Mouse (Mus musculus): ENCODE data around the gene Tgfbr1. TPM values are rescaled to one million over a fixed set of nuclear protein-coding genes. Genes with fewer than 3 reads are reported as not detected.

The Tgfbr1 gene
- polyA plus RNA-seq, 1 experiment from 2014 or later = 27.9 TPM

GRCm38 (mm10) chr4:47400314-47400713 is 47.3 kb downstream of the Tgfbr1 start:
- H3K4me1 ChIP-seq = no peaks in the 10 kb centered on the region
- H3K27me3 ChIP-seq = no peaks in the 10 kb centered on the region
- H3K4me3 ChIP-seq = no peak overlapping the region
- H3K9ac ChIP-seq = no peak overlapping the region
- H3K36me3 ChIP-seq = peaks cover 35% of the 10 kb centered on the region
- no peak for ATAC-seq (ENCODE audit: borderline replicate concordance, extremely low read depth, low FRiP score, low TSS enrichment)
- no peak overlapping the region for H3K4me2 ChIP-seq
- H3K27ac ChIP-seq = no peak overlapping the region
- WGBS = 76% methylated on average over 4 of the region's 4 CpGs
- no peaks in the 10 kb centered on the region for H3K9me3 ChIP-seq

GRCm38 (mm10) chr4:47402200-47402599 is 49.2 kb downstream of the Tgfbr1 start:
- Histone ChIP-seq H3K9me3 (no peaks in the 10 kb centered on the region), H3K4me2 (no peak overlapping the region), H3K27me3 (no peaks in the 10 kb centered on the region), H3K9ac (no peak overlapping the region), H3K36me3 (peaks cover 36% of the 10 kb centered on the region), H3K4me3 (no peak overlapping the region), H3K4me1 (no peaks in the 10 kb centered on the region), H3K27ac (no peak overlapping the region)
- ATAC-seq (ENCODE audit: borderline replicate concordance, extremely low read depth, low FRiP score, low TSS enrichment) = no peak

GRCm38 (mm10) chr4:47404536-47404935 is 51.5 kb downstream of the Tgfbr1 start:
- ATAC-seq (ENCODE audit: borderline replicate concordance, extremely low read depth, low FRiP score, low TSS enrichment) = no peak
- no peaks in the 10 kb centered on the region for H3K4me1 ChIP-seq
- no peak overlapping the region for H3K9ac ChIP-seq
- no peaks in the 10 kb centered on the region for H3K27me3 ChIP-seq
- no peaks in the 10 kb centered on the region for H3K9me3 ChIP-seq
- 84% methylated on average over 2 of the region's 2 CpGs for whole genome bisulfite sequencing
- no peak overlapping the region for H3K27ac ChIP-seq
- no peak overlapping the region for H3K4me3 ChIP-seq
- no peak overlapping the region for H3K4me2 ChIP-seq
- H3K36me3 ChIP-seq = peaks cover 27% of the 10 kb centered on the region

GRCm38 (mm10) chr4:47407161-47407560 is 54.1 kb downstream of the Tgfbr1 start:
- Histone ChIP-seq H3K9me3 (no peaks in the 10 kb centered on the region), H3K27me3 (no peaks in the 10 kb centered on the region), H3K4me2 (no peak overlapping the region), H3K36me3 (peaks cover 20% of the 10 kb centered on the region), H3K9ac (no peak overlapping the region), H3K4me1 (no peaks in the 10 kb centered on the region), H3K4me3 (no peak overlapping the region), H3K27ac (no peak overlapping the region)
- WGBS = 91% methylated on average over 2 of the region's 2 CpGs
- ATAC-seq (ENCODE audit: borderline replicate concordance, extremely low read depth, low FRiP score, low TSS enrichment) = no peak

GRCm38 (mm10) chr4:47417871-47418270 is 64.8 kb downstream of the Tgfbr1 start:
- Histone ChIP-seq H3K36me3 (0 out of 2 replicates have a peak, but pooled peaks cover 3% of the 10 kb centered on the region), H3K27me3 (no peaks in the 10 kb centered on the region), H3K9me3 (no peaks in the 10 kb centered on the region), H3K4me1 (no peaks in the 10 kb centered on the region), H3K4me2 (no peak overlapping the region), H3K9ac (no peak overlapping the region), H3K4me3 (no peak overlapping the region), H3K27ac (no peak overlapping the region)
- no peak for ATAC-seq (ENCODE audit: borderline replicate concordance, extremely low read depth, low FRiP score, low TSS enrichment)
- WGBS = 65% methylated on average over 3 of the region's 3 CpGs

- no peaks in the 10 kb centered on the region for H3K27me3 ChIP-seq
- ATAC-seq (ENCODE audit: borderline replicate concordance, extremely low read depth, low FRiP score, low TSS enrichment) = 0 out of 2 replicates have a peak, but pooled peaks have one; percentile 27
- H3K9me3 ChIP-seq = no peaks in the 10 kb centered on the region
- WGBS = 23% methylated on average over 9 of the region's 9 CpGs
- no peak overlapping the region for H3K9ac ChIP-seq
- no peak overlapping the region for H3K4me2 ChIP-seq
- no peak overlapping the region for H3K27ac ChIP-seq
- no peaks in the 10 kb centered on the region for H3K36me3 ChIP-seq
- no peak overlapping the region for H3K4me3 ChIP-seq
- H3K4me1 ChIP-seq = no peaks in the 10 kb centered on the region
Measured at GRCm38 (mm10) chr4:47419268-47419973, 66.4 kb downstream of the Tgfbr1 start.

GRCm38 (mm10) chr4:47420191-47420590 is 67.2 kb downstream of the Tgfbr1 start:
- no peaks in the 10 kb centered on the region for H3K9me3 ChIP-seq
- H3K4me3 ChIP-seq = no peak overlapping the region
- H3K4me2 ChIP-seq = no peak overlapping the region
- H3K27ac ChIP-seq = no peak overlapping the region
- H3K27me3 ChIP-seq = no peaks in the 10 kb centered on the region
- H3K36me3 ChIP-seq = no peaks in the 10 kb centered on the region
- H3K4me1 ChIP-seq = no peaks in the 10 kb centered on the region
- 41% methylated on average over 7 of the region's 7 CpGs for WGBS
- no peak for ATAC-seq (ENCODE audit: borderline replicate concordance, extremely low read depth, low FRiP score, low TSS enrichment)
- no peak overlapping the region for H3K9ac ChIP-seq

- Histone ChIP-seq H3K9ac (no peak overlapping the region), H3K4me2 (no peak overlapping the region), H3K27ac (no peak overlapping the region), H3K36me3 (no peaks in the 10 kb centered on the region), H3K4me3 (no peak overlapping the region), H3K9me3 (no peaks in the 10 kb centered on the region), H3K4me1 (no peaks in the 10 kb centered on the region), H3K27me3 (no peaks in the 10 kb centered on the region; the same call in 1 of the 2 replicates)
- 24% methylated on average over 3 of the region's 3 CpGs for WGBS
- no peak for ATAC-seq (ENCODE audit: borderline replicate concordance, extremely low read depth, low FRiP score, low TSS enrichment)
Measured at GRCm38 (mm10) chr4:47422194-47422593, 69.2 kb downstream of the Tgfbr1 start.

- ATAC-seq (ENCODE audit: borderline replicate concordance, extremely low read depth, low FRiP score, low TSS enrichment) = no peak
- 66% methylated on average over 3 of the region's 3 CpGs for WGBS
- Histone ChIP-seq H3K9me3 (no peaks in the 10 kb centered on the region), H3K9ac (no peak overlapping the region), H3K4me1 (no peaks in the 10 kb centered on the region), H3K27ac (no peak overlapping the region), H3K36me3 (no peaks in the 10 kb centered on the region), H3K4me3 (no peak overlapping the region), H3K4me2 (no peak overlapping the region), H3K27me3 (no peaks in the 10 kb centered on the region; the same call in 1 of the 2 replicates)
Measured at GRCm38 (mm10) chr4:47422946-47423345, 69.9 kb downstream of the Tgfbr1 start.

- H3K4me1 ChIP-seq = no peaks in the 10 kb centered on the region
- H3K4me2 ChIP-seq = no peak overlapping the region
- no peaks in the 10 kb centered on the region for H3K36me3 ChIP-seq
- ATAC-seq (ENCODE audit: borderline replicate concordance, extremely low read depth, low FRiP score, low TSS enrichment) = no peak
- H3K9ac ChIP-seq = no peak overlapping the region
- no peaks in the 10 kb centered on the region; the same call in 1 of the 2 replicates for H3K27me3 ChIP-seq
- no peaks in the 10 kb centered on the region for H3K9me3 ChIP-seq
- no peak overlapping the region for H3K27ac ChIP-seq
- 21% methylated on average over 2 of the region's 2 CpGs for WGBS
- no peak overlapping the region for H3K4me3 ChIP-seq
Measured at GRCm38 (mm10) chr4:47424376-47424775, 71.4 kb downstream of the Tgfbr1 start.

- Histone ChIP-seq H3K27ac (no peak overlapping the region), H3K36me3 (no peaks in the 10 kb centered on the region), H3K9me3 (no peaks in the 10 kb centered on the region), H3K4me2 (no peak overlapping the region), H3K27me3 (no peaks in the 10 kb centered on the region; the same call in 1 of the 2 replicates), H3K4me3 (no peak overlapping the region), H3K9ac (no peak overlapping the region), H3K4me1 (no peaks in the 10 kb centered on the region)
- no peak for ATAC-seq (ENCODE audit: borderline replicate concordance, extremely low read depth, low FRiP score, low TSS enrichment)
- 83% methylated on average over 16 of the region's 16 CpGs for WGBS
Measured at GRCm38 (mm10) chr4:47425247-47425830, 72.3 kb downstream of the Tgfbr1 start.

GRCm38 (mm10) chr4:47427606-47428005 is 74.6 kb downstream of the Tgfbr1 start:
- no peak overlapping the region for H3K4me3 ChIP-seq
- no peak overlapping the region for H3K27ac ChIP-seq
- no peaks in the 10 kb centered on the region for H3K4me1 ChIP-seq
- no peaks in the 10 kb centered on the region for H3K36me3 ChIP-seq
- H3K9me3 ChIP-seq = no peaks in the 10 kb centered on the region
- H3K9ac ChIP-seq = no peak overlapping the region
- ATAC-seq (ENCODE audit: borderline replicate concordance, extremely low read depth, low FRiP score, low TSS enrichment) = no peak
- H3K4me2 ChIP-seq = no peak overlapping the region
- 47% methylated on average over 3 of the region's 3 CpGs for WGBS
- H3K27me3 ChIP-seq = no peaks in the 10 kb centered on the region; the same call in 1 of the 2 replicates

All from lung, embryonic 15.5 days (tissue).